Mouse (Mus musculus) small intestine, adult 2 months (tissue): ENCODE measurements around the gene 1110002E22Rik.

Experiments used
- CTCF ChIP-seq: fragments of 200-500 bp; IDR thresholded peaks from 2 replicates; pipeline ENCODE4 v1.5.1; 2012; ENCODE audit warnings: low read depth, mild to moderate bottlenecking, control low read depth, inconsistent platforms, low read length, moderate library complexity, mixed read lengths; ENCODE audit not compliant: insufficient replicate concordance, insufficient read length; ENCODE audit errors: extremely low read depth
- POLR2A ChIP-seq: fragments of 200-500 bp; IDR thresholded peaks from 2 replicates; pipeline ENCODE4 v1.6.1; 2012; ENCODE audit warnings: low read depth, mild to moderate bottlenecking, control low read depth, inconsistent platforms, low read length, moderate library complexity

- TF ChIP-seq POLR2A (no peak), CTCF (no peak)
Observed at GRCm38 (mm10) chr3:138033986-138034385, 30.9 kb upstream of the 1110002E22Rik start.
